Mouse (Mus musculus): ENCODE results near the gene Gm10521. TPM values are rescaled to one million over a fixed set of nuclear protein-coding genes. Genes with fewer than 3 reads are reported as not detected.
A peak's percentile ranks its signal among the peaks of the same experiment; 100 is the strongest.
"Not testable (repeated sequence)": the region's sequence is repeated elsewhere in the genome, so short reads cannot be mapped to it uniquely, and the experiment has no call there.

Gene Gm10521
- under 1 TPM; 0.14 to 0.18 TPM for total RNA-seq (2021)
- long read RNA-seq, experiment 1 = 0 reads
- long read RNA-seq, experiment 2 = 0 reads

DNA sequence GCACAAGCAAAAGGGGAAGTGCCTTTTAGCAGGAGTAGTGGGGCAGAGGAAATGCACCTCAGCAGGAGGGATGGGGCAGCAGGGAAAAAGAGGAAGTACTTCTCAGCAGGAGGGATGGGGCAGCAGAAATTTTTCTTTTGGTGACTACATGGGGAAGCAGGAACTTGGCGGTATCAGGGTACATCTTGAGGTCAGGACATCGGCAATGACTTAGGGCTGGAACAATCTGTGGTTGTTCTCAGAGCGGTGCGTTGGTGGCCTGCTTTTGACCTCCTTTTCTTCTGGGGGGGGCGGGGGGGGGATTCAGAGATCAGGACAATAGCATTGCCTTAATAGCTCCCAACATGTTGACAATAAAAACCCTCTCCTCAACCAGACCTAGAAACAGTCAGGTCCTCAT, at the start of gene Gm10521:
Gm10521 (plus strand) TSS at position 301 of the 400 bp plus-strand sequence.
- H3K4me3 ChIP-seq; intact Hi-C loops (cut with DNase I); DNase-seq (ENCODE audit: extremely low spot score in 1 of 2, low spot score in 2 of 2); H3K27ac ChIP-seq: not testable (repeated sequence)

DNA sequence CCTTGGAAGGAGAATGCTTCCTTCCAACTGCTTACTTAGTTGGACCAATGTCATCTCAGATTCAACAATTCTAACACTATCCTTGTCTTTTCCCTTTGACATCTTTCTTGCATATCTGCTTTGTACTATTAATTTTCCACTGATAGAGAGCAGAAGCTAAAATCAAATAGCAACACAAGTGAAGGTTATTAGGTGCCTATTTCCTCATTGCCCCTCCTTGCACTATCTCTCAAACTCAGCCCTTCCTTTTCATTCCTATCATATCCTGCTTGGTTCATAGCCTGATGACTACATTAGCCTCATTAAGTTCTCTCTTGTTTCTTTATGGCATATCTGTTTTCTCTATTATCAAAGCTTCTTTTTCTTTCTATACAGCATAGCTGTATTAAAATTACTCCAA, 47.3 kb upstream of the Gm10521 start:
- no peak for TF ChIP-seq CTCF (IDR thresholded peaks at IDR 0.05)
- Histone ChIP-seq H3K27ac (no peak overlapping the region), H3K4me3 (no peak overlapping the region)
- no peak for DNase-seq (ENCODE audit: extremely low spot score in 1 of 2, low spot score in 2 of 2)
- intact Hi-C loops (cut with DNase I) = no loop called here

DNA sequence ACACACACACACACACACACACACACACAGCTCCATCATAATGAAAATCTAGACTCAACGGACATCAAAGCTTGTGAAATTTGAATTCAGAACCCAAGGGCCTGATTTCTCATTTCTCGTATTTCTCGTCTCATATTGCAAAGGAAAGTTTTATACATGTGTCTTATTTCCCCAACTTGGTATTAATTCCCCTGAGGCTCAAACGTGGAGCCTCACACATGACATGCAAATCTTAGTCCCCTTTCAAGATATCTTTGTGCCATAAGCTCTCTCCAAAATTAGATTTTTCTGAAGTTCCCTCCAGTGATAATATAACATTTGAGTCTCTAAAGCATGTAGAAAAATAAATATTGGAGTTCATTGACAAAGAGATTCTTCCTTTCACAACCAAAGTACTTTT, 46.7 kb upstream of the Gm10521 start:
- intact Hi-C loops (cut with DNase I) = no loop called here
- Histone ChIP-seq H3K4me3 (no peak overlapping the region), H3K27ac (no peak overlapping the region)
- TF ChIP-seq CTCF (IDR thresholded peaks at IDR 0.05) = no peak
- DNase-seq (ENCODE audit: extremely low spot score in 1 of 2, low spot score in 2 of 2) = no peak

DNA sequence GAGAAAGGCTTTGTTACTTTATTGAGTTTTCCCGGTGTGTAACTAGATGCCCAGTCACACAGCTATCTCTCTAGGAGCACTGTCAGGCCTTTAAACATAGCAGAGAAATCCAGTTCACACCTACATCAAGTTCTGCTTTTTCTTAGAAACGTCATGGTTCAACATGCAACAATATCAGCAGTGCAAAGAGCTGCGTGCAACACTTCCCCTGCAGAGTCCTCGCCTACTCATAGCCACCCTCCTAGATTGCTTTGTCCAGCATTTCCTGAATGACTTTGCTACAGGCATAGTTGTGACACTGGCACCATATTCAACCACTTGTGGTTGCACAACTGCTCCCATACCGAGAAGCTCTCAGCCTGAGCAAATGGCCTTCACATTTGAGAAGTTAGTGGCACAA, 46.0 kb upstream of the Gm10521 start:
- TF ChIP-seq CTCF (IDR thresholded peaks at IDR 0.05) = no peak
- intact Hi-C loops (cut with DNase I) = no loop called here
- Histone ChIP-seq H3K4me3 (no peak overlapping the region), H3K27ac (no peak overlapping the region)
- DNase-seq (ENCODE audit: extremely low spot score in 1 of 2, low spot score in 2 of 2) = no peak

DNA sequence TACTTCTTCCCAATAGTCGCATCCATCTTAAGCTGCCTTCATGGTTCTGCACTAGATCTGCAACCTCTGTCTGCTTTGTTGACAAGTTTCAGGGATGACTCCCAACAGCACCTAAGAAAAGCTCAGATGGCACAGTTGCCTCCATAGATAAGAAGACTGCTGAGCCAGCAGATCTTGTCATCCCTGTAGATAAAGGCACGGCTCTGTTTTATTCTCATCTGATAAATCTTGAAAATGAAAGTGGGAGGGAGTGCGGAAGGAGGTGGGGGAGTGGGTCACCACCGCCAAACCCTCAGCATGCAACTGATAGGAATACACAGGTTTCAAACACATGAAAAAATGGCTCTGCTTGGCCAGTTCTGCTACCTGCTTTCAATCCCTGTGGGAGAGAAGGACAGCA, 30.0 kb upstream of the Gm10521 start:
- no peak for DNase-seq (ENCODE audit: extremely low spot score in 1 of 2, low spot score in 2 of 2)
- Histone ChIP-seq H3K4me3 (no peak overlapping the region), H3K27ac (no peak overlapping the region)
- TF ChIP-seq CTCF (IDR thresholded peaks at IDR 0.05) = no peak
- intact Hi-C loops (cut with DNase I) = no loop called here

DNA sequence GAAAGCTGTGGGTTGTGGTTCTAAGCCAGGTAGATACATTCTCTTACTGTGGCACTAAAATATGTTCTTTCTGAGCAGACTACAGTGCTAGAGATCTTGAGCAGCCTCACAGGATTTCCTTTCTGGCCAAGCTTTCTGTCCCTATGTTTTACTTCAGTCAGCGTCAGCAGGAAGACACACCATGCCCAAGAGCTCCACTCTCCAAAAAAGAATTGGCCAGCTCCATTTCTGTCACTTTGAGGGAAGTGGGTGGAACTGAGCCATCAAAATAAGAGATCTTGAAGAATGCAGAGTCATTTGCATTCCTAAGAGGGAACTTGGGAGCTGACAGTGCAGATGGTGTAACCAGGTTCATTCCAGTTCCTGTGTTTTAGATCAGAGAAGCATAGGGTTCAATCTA, 8.5 kb upstream of the Gm10521 start:
- TF ChIP-seq CTCF (IDR thresholded peaks at IDR 0.05) = no peak
- DNase-seq (ENCODE audit: extremely low spot score in 1 of 2, low spot score in 2 of 2) = peak in 1 of 2 experiments; percentile 7
- intact Hi-C loops (cut with DNase I) = no loop called here
- no peak overlapping the region for H3K4me3 ChIP-seq
- H3K27ac ChIP-seq = peak overlapping the region; percentile 42; the same call in 1 of the 2 replicates

DNA sequence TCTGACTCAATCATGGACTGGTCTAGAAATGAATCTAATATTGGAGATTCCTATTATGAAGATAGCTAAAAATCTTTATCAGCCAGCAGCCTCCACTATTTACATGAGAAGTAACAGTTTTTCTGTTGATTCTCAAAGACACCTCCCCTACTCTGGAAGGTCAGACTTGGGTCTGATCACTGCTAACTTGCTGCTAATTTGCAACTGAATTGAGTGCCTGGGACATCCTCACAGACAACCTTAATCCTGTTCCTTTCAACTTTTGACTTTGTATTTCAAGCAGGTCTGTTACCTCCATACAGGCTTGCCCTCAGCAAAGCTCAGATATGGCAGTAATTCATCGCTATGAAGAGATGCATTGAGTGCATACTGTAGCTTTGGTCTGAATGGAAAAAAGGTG, 8.5 kb downstream of the Gm10521 start:
- no peak for DNase-seq (ENCODE audit: extremely low spot score in 1 of 2, low spot score in 2 of 2)
- H3K4me3 ChIP-seq = no peak overlapping the region
- TF ChIP-seq CTCF (IDR thresholded peaks at IDR 0.05) = no peak
- no peak overlapping the region for H3K27ac ChIP-seq
- intact Hi-C loops (cut with DNase I) = no loop called here

DNA sequence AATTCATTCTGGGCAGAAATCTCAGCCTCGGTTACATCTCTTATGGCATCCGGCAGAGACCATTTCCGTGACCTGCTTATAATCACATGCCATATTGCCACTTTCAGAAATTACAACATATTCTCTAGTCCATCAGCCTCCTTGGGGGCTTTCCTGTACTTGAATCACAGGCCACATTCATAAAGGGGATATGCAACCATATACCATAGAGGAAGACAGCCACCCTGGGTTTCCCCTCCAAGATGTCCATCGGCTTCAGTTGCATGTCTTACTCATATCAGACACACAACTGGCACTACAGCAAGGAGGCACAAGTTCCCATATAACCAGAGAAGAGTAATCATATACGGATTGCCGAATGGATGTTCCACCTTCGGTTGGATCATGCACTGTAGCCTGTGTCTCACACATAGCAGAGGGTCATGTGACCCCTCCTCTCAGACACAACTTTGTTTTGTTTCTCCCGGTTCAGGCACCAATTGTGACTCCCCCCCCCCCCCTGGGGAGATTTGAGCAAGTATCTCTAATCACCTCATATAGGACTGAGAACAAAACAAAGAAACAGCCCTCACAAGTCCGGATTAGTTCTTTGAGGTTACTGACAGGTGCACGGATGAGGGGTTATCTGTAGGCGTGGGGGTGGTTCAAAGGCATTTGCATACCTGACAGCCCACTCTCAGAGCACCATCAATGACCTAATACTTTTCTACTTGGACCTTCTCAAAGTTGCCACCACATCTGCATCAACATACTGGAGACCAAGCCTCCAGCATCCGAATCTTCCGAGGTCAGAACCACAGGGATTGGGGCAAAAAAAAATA, 20.4 kb downstream of the Gm10521 start:
- Histone ChIP-seq H3K27ac (no peak overlapping the region), H3K4me3 (no peak overlapping the region)
- TF ChIP-seq CTCF (IDR thresholded peaks at IDR 0.05) = no peak
- no peak for DNase-seq (ENCODE audit: extremely low spot score in 1 of 2, low spot score in 2 of 2)
- intact Hi-C loops (cut with DNase I) = no loop called here

DNA sequence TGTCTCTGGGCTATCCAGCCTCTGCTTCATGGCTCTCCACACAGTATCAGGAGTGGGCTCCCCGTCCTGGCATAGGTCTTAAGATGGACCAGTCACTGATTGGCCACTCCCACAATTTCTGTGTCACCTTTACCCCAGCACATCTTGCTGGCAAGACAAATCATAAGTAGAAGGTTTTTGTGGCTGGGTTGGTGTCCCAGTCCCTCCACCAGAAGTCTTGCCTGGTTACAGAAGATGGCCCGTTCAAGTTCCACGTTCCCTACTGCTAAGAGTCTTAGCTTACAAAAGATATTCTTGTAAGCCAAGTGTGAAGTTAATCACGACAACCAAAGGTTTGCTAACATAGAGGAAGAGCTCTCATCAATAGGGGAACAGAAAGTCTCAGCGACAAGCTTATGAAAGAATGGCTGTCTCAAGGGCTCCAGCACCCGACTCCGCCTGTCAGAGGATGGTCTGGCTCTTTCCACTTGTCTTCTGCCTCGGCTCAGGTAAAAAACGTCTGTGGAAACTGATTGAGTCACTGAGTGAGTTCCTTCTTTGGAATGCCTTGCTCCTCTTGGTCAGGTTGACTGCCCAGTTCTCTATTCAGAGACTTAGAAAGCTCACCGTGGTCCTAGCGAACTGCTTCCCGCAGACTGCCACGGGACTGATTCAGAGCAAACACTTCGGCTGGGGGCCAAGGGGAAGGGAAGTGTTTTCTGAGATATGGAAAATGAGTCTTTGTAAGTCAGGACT, 22.0 kb downstream of the Gm10521 start, which contains the start of gene Slamf6:
Slamf6 (plus strand) TSS at position 211 of the 735 bp plus-strand sequence.
- Histone ChIP-seq H3K27ac (no peak within 1 kb of the TSS), H3K4me3 (no peak within 1 kb of the TSS)
- intact Hi-C loops (cut with DNase I) = no loop called here
- DNase-seq (ENCODE audit: extremely low spot score in 1 of 2, low spot score in 2 of 2) = no peak
- TF ChIP-seq CTCF (IDR thresholded peaks at IDR 0.05) = no peak

DNA sequence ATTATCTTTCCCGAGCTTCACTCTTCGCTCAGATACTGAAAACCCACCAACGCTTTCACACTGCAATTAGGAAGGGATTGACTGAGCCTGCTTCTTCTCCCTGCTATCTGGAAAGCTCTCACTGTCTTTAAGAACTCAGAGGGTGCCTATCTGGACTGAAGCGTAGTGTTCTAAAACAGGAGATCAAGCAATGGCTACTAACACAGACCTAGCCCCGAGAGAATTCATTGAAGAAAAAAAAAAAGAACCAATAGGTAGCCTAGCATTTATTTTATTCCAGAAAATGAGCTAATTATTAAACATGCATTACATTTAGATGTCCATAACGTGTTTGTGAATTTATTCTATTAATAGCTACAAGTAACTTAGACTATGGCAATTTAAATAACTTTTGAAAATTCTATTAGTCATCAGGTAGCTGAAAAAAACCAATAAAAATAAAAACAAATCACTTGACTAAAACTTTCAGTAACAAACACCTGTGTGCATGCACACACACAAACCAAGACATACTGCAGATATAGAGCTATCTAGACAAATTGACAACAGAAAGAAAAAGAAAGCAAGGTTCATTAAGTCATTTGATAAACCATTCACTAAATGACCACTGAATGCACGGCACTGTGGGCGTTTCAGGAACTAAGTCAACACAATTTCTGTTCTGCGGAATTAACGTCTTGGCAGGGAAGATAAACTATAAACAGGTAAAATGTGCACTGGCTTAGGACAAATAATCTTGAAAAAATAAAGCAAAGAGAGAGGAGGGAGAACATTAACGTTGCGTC, 22.9 kb downstream of the Gm10521 start:
- TF ChIP-seq CTCF (IDR thresholded peaks at IDR 0.05) = no peak
- intact Hi-C loops (cut with DNase I) = no loop called here
- Histone ChIP-seq H3K27ac (no peak overlapping the region), H3K4me3 (no peak overlapping the region)
- no peak for DNase-seq (ENCODE audit: extremely low spot score in 1 of 2, low spot score in 2 of 2)

DNA sequence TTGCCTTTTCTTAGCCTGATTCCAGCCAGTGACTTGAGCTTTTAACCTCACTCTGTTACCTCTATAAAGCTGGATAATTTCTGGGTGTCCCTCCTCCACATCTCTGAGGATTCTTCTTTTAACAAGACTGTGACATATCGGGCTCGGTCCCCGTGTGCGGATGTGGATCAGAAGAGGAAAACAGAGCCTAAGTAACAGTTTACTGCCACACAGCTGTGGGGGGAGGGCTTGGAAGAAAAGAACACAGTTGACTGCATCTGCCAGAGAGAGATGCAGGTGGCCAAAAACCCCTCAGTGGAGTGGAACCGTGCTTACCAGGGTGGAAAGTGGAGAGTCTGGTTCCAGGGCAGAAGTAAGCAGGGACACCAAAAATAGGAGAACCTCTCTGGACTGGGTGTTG, 23.7 kb downstream of the Gm10521 start:
- Histone ChIP-seq H3K4me3 (no peak overlapping the region), H3K27ac (no peak overlapping the region)
- TF ChIP-seq CTCF (IDR thresholded peaks at IDR 0.05) = no peak
- no peak for DNase-seq (ENCODE audit: extremely low spot score in 1 of 2, low spot score in 2 of 2)
- intact Hi-C loops (cut with DNase I) = no loop called here
